ENCODE assay signal across 14 mouse cellular contexts in genomic region chr10:98697866-98698265, GRCm38 (mm10).
"Had no signal": no experiment of that assay in that cellular context is flagged by ENCODE, and none has a peak within 500 bp of the region (broad histone marks: within the 10 kb centered on the region; RNA-seq: fewer than 3 reads in every experiment).

No protein-coding gene starts in this region.

- H3K27ac ChIP-seq: layer of hippocampus, adult 2 months; left cerebral cortex, adult 2 months; limb, embryonic 12.5 days; liver, embryonic 14.5 days; midbrain, embryonic 13.5 days; stomach, embryonic 15.5 days had no signal

- H3K4me1 ChIP-seq: midbrain, embryonic 13.5 days; stomach, embryonic 15.5 days had no signal

- H3K4me2 ChIP-seq: limb, embryonic 12.5 days; midbrain, embryonic 13.5 days; stomach, embryonic 15.5 days had no signal

- H3K9ac ChIP-seq: limb, embryonic 12.5 days; liver, embryonic 14.5 days; midbrain, embryonic 13.5 days; stomach, embryonic 15.5 days had no signal

- ATAC-seq: lung, postnatal 0 days; midbrain, embryonic 13.5 days had no signal

- DNase-seq: kidney, postnatal 10 days; kidney, postnatal 4 days; liver; lung, adult 2 months; lung, postnatal 36 days; right cerebral cortex, postnatal 14 days; thymus, postnatal 4 days had no signal

- H3K36me3 ChIP-seq: limb, embryonic 12.5 days; midbrain, embryonic 13.5 days; stomach, embryonic 15.5 days had no signal

- H3K4me3 ChIP-seq: layer of hippocampus, adult 2 months; left cerebral cortex, adult 2 months; limb, embryonic 12.5 days; midbrain, embryonic 13.5 days; stomach, embryonic 15.5 days had no signal

- H3K9me3 ChIP-seq: limb, embryonic 12.5 days; midbrain, embryonic 13.5 days; stomach, embryonic 15.5 days had no signal

- H3K27me3 ChIP-seq: limb, embryonic 12.5 days; midbrain, embryonic 13.5 days; stomach, embryonic 15.5 days had no signal
